Comparison of ENCODE assay signal across 8 mouse cellular contexts in the genomic region with DNA sequence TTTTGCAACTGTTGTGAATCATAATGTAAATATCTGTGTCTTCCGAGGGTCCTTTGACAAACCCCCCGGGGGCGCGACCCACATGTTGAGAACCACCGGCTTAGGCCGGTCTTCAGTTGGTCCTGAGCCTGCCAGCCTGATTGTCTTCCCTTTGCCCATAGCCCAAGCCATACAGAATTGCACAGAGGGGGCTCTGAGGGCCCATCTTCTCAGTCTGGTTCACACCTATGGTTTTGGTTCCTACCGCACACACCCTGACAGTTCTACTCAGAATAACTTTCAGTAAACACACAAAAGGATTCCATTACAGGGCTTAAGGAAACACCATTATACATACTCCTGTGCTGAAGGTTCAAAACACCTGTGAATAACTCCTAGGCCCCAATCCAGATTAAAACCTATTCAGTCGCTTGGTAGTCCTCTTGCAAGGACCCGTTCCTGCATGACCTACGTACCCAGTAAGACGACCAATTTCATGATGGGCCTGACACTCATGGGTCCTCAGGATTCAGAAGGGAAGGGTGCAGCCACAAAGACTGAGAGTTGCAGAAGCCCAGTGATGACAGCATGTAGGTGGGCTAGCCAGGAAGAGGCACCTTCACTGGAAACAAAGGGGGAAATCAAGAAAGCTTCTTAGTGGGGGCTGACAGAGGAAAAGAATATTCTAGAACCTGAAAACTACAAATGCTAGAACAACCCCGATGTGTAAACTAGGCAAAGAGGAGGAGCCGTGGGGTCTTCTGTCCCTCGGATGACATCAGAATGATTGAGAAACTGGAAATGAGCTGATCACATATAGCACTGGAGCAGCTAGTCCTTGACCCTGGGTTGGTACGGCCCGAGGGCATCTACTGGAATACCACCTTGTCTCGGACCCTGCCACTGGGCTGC. TPM values are rescaled to one million over a fixed set of nuclear protein-coding genes. Genes with fewer than 3 reads are reported as not detected.
A peak's percentile ranks its signal among the peaks of the same experiment; 100 is the strongest.
DNase-seq lines count a peak whose midpoint lies in the region; ATAC-seq lines count a peak whose summit lies in the region.

No protein-coding gene starts in this region.

- H3K9ac ChIP-seq in lung, embryonic 15.5 days = peak overlapping the region; percentile 92
- H3K9ac ChIP-seq in hindbrain, embryonic 15.5 days = peak overlapping the region; percentile 76
- H3K9ac ChIP-seq in midbrain, embryonic 12.5 days (replicated peaks) = peak overlapping the region; percentile 88; the same call in 1 of the 2 replicates

- ATAC-seq in lung, embryonic 15.5 days (ENCODE audit: borderline replicate concordance, extremely low read depth, low FRiP score, low TSS enrichment) = 0 out of 2 replicates have a peak, but pooled peaks have one; percentile 1
- ATAC-seq in hindbrain, embryonic 15.5 days (ENCODE audit: low FRiP score, low read depth) = no peak
- ATAC-seq in midbrain, embryonic 12.5 days (ENCODE audit: low FRiP score, low read depth) = peak; percentile 28; the same call in 1 of the 2 replicates
- no peak for ATAC-seq in megakaryocyte progenitor cell, adult 5-6 weeks (replicated peaks; ENCODE audit: poor library complexity)

- peak overlapping the region; percentile 60 for H3K4me3 ChIP-seq in lung, embryonic 15.5 days
- peak overlapping the region; percentile 73 for H3K4me3 ChIP-seq in embryonic facial prominence, embryonic 10.5 days
- H3K4me3 ChIP-seq in hindbrain, embryonic 15.5 days = peak overlapping the region; percentile 68
- H3K4me3 ChIP-seq in midbrain, embryonic 12.5 days = peak overlapping the region; percentile 61

- no peaks in the 10 kb centered on the region for H3K9me3 ChIP-seq in lung, embryonic 15.5 days
- H3K9me3 ChIP-seq in embryonic facial prominence, embryonic 10.5 days = no peaks in the 10 kb centered on the region
- H3K9me3 ChIP-seq in hindbrain, embryonic 15.5 days = no peaks in the 10 kb centered on the region
- no peaks in the 10 kb centered on the region for H3K9me3 ChIP-seq in midbrain, embryonic 12.5 days

- peaks cover 44% of the 10 kb centered on the region for H3K4me1 ChIP-seq in lung, embryonic 15.5 days
- peaks cover 47% of the 10 kb centered on the region for H3K4me1 ChIP-seq in embryonic facial prominence, embryonic 10.5 days
- H3K4me1 ChIP-seq in hindbrain, embryonic 15.5 days (replicated peaks) = peaks cover 35% of the 10 kb centered on the region
- peaks cover 35% of the 10 kb centered on the region for H3K4me1 ChIP-seq in midbrain, embryonic 12.5 days

- DNase-seq in lung, postnatal 36 days = no peak
- no peak for DNase-seq in embryonic facial prominence, embryonic 10.5 days (ENCODE audit: low spot score)
- DNase-seq in yolk sac, embryonic 10.5 days (ENCODE audit: low spot score) = no peak
- DNase-seq in layer of hippocampus, adult 11-12 months (ENCODE audit: low spot score) = no peak

- H3K36me3 ChIP-seq in lung, embryonic 15.5 days = 0 out of 2 replicates have a peak, but pooled peaks cover 3% of the 10 kb centered on the region
- H3K36me3 ChIP-seq in embryonic facial prominence, embryonic 10.5 days (replicated peaks) = peaks cover 12% of the 10 kb centered on the region
- no peaks in the 10 kb centered on the region for H3K36me3 ChIP-seq in hindbrain, embryonic 15.5 days
- no peaks in the 10 kb centered on the region for H3K36me3 ChIP-seq in midbrain, embryonic 12.5 days

- WGBS in lung, embryonic 15.5 days = 33% methylated on average over 17 of the region's 17 CpGs
- WGBS in embryonic facial prominence, embryonic 10.5 days = 57% methylated on average over 17 of the region's 17 CpGs
- WGBS in hindbrain, embryonic 15.5 days = 48% methylated on average over 17 of the region's 17 CpGs
- 56% methylated on average over 17 of the region's 17 CpGs for WGBS in midbrain, embryonic 12.5 days

- H3K27ac ChIP-seq in lung, embryonic 15.5 days = peak overlapping the region; percentile 99
- peak overlapping the region; percentile 99 for H3K27ac ChIP-seq in embryonic facial prominence, embryonic 10.5 days (replicated peaks)
- H3K27ac ChIP-seq in hindbrain, embryonic 15.5 days (replicated peaks) = peak overlapping the region; percentile 98
- H3K27ac ChIP-seq in midbrain, embryonic 12.5 days (replicated peaks) = peak overlapping the region; percentile 95

- no peaks in the 10 kb centered on the region for H3K27me3 ChIP-seq in lung, embryonic 15.5 days
- H3K27me3 ChIP-seq in embryonic facial prominence, embryonic 10.5 days (replicated peaks; ENCODE audit: low read depth, poor library complexity, severe bottlenecking) = no peaks in the 10 kb centered on the region
- no peaks in the 10 kb centered on the region for H3K27me3 ChIP-seq in hindbrain, embryonic 15.5 days
- peaks cover 6% of the 10 kb centered on the region; the same call in 1 of the 2 replicates for H3K27me3 ChIP-seq in midbrain, embryonic 12.5 days

- H3K4me2 ChIP-seq in lung, embryonic 15.5 days = peak overlapping the region; percentile 82
- peak overlapping the region; percentile 70 for H3K4me2 ChIP-seq in hindbrain, embryonic 15.5 days
- peak overlapping the region; percentile 64 for H3K4me2 ChIP-seq in midbrain, embryonic 12.5 days (replicated peaks)

RNA-seq across cellular contexts. Expression of a gene that starts 18.8 kb away (rescaled TPM):
- 139 and 147 TPM in 2 replicates for polyA plus RNA-seq in lung, embryonic 15.5 days (2015; fragmentation: Nextera tagmentation; extraction: Ambion mirVana)
- polyA plus RNA-seq in embryonic facial prominence, embryonic 10.5 days (2016; fragmentation: Nextera tagmentation; extraction: Ambion mirVana) = 114 and 119 TPM in 2 replicates
- polyA plus RNA-seq in hindbrain, embryonic 15.5 days (2015; fragmentation: Nextera tagmentation; extraction: Ambion mirVana) = 46.1 and 55.4 TPM in 2 replicates
- 91.2 and 98.0 TPM in 2 replicates for polyA plus RNA-seq in midbrain, embryonic 12.5 days (2016; fragmentation: Nextera tagmentation; extraction: Ambion mirVana)
- 8.8 and 14.1 TPM in 2 replicates for total RNA-seq in megakaryocyte progenitor cell, adult 5-6 weeks (2015)
- 1.8 and 2.6 TPM in 2 replicates for total RNA-seq in megakaryocyte progenitor cell, adult 5-6 weeks (2017)

Comparison
In these comparisons a context has a peak if more than half of its experiments do, and no peak if none do; other contexts are left out.
1. ATAC-seq: peak in lung, embryonic 15.5 days (single experiment) and midbrain, embryonic 12.5 days (single experiment); none in hindbrain, embryonic 15.5 days (single experiment) and megakaryocyte progenitor cell, adult 5-6 weeks (single experiment).
2. Peak in every context shown above with its lines, with median percentiles within 50 percentile points of each other: H3K27ac ChIP-seq, H3K4me2 ChIP-seq, H3K4me3 ChIP-seq and H3K9ac ChIP-seq.